In genomic region chr7:129810141-129810540, GRCm38 (mm10) we compare ENCODE assay signal across 15 mouse cellular contexts.
DNase-seq lines count a peak whose midpoint lies in the region; ATAC-seq and TF ChIP-seq lines count a peak whose summit lies in the region.
"Had no signal": no experiment of that assay in that cellular context is flagged by ENCODE, and none has a peak within 500 bp of the region (broad histone marks: within the 10 kb centered on the region; RNA-seq: fewer than 3 reads in every experiment).

No protein-coding gene starts in this region.

- H3K27ac ChIP-seq in lung, postnatal 0 days (ENCODE audit: low read length) = no peak overlapping the region
- H3K27ac ChIP-seq in limb, embryonic 13.5 days = peak overlapping the region; percentile 84
- H3K27ac ChIP-seq: forebrain, embryonic 10.5 days; hindbrain, embryonic 15.5 days had no signal

- no peak overlapping the region for H3K9ac ChIP-seq in lung, postnatal 0 days (replicated peaks; ENCODE audit: low read depth)
- no peak overlapping the region for H3K9ac ChIP-seq in limb, embryonic 13.5 days
- H3K9ac ChIP-seq: hindbrain, embryonic 15.5 days had no signal

- peak; percentile 36 for DNase-seq in heart, postnatal 4 days
- DNase-seq in heart, adult 11 months = no peak
- no peak for DNase-seq in lung, postnatal 0 days (ENCODE audit: low spot score)
- no peak for DNase-seq in lung, postnatal 25 days (ENCODE audit: low spot score)
- no peak for DNase-seq in ovary, postnatal 36 days (ENCODE audit: low spot score)
- DNase-seq: adrenal gland, postnatal 36 days; gastrocnemius, postnatal 14 days; kidney, postnatal 25 days; spleen, adult 18-20 months; thymus, postnatal 25 days had no signal

- 0 out of 2 replicates have a peak, but pooled peaks have one; percentile 13 for TF ChIP-seq EP300 in lung, postnatal 0 days (IDR thresholded peaks at IDR 0.05)

- no peaks in the 10 kb centered on the region for H3K9me3 ChIP-seq in lung, postnatal 0 days (ENCODE audit: low read length)
- H3K9me3 ChIP-seq in limb, embryonic 13.5 days = no peaks in the 10 kb centered on the region
- H3K9me3 ChIP-seq: forebrain, embryonic 10.5 days; hindbrain, embryonic 15.5 days had no signal

- no peaks in the 10 kb centered on the region for H3K36me3 ChIP-seq in lung, postnatal 0 days (ENCODE audit: insufficient read depth, low read length)
- no peaks in the 10 kb centered on the region for H3K36me3 ChIP-seq in limb, embryonic 13.5 days
- H3K36me3 ChIP-seq: forebrain, embryonic 10.5 days; hindbrain, embryonic 15.5 days had no signal

- no peaks in the 10 kb centered on the region for H3K4me1 ChIP-seq in lung, postnatal 0 days (ENCODE audit: insufficient read depth, low read depth, low read length)
- peaks cover 12% of the 10 kb centered on the region for H3K4me1 ChIP-seq in limb, embryonic 13.5 days
- H3K4me1 ChIP-seq: forebrain, embryonic 10.5 days; hindbrain, embryonic 15.5 days had no signal

- no peak for ATAC-seq in lung, postnatal 0 days
- peak; percentile 80 for ATAC-seq in limb, embryonic 13.5 days (ENCODE audit: low FRiP score, low read depth)
- no peak for ATAC-seq in megakaryocyte progenitor cell, adult 5-6 weeks (replicated peaks; ENCODE audit: poor library complexity)

- no peak overlapping the region for H3K4me3 ChIP-seq in lung, postnatal 0 days (ENCODE audit: low read depth, low read length)
- H3K4me3 ChIP-seq in limb, embryonic 13.5 days = no peak overlapping the region
- H3K4me3 ChIP-seq: forebrain, embryonic 10.5 days; hindbrain, embryonic 15.5 days; myocyte had no signal

- WGBS in lung, postnatal 0 days = 27% methylated on average over 9 of the region's 9 CpGs
- 42% methylated on average over 9 of the region's 9 CpGs for WGBS in limb, embryonic 13.5 days

- TF ChIP-seq CTCF in lung, postnatal 0 days (IDR thresholded peaks at IDR 0.05) = no peak

- no peaks in the 10 kb centered on the region for H3K27me3 ChIP-seq in lung, postnatal 0 days (replicated peaks; ENCODE audit: insufficient read depth, low read length)
- no peaks in the 10 kb centered on the region for H3K27me3 ChIP-seq in limb, embryonic 13.5 days
- H3K27me3 ChIP-seq: hindbrain, embryonic 15.5 days had no signal

- H3K4me2 ChIP-seq in lung, postnatal 0 days (replicated peaks; ENCODE audit: low read depth, low read length) = no peak overlapping the region
- peak overlapping the region; percentile 23; the same call in 1 of the 2 replicates for H3K4me2 ChIP-seq in limb, embryonic 13.5 days (replicated peaks)
- H3K4me2 ChIP-seq: hindbrain, embryonic 15.5 days had no signal
